Mouse (Mus musculus): ENCODE measurements at regions not wholly inside any gene's neighbourhood (a gene's known extent, or its start where the extent isn't known, plus 50 kb on each side); places are given as distances from the start of the nearest gene placed in this dataset.
A peak's percentile ranks its signal among the peaks of the same experiment; 100 is the strongest.

- no peak for DNase-seq
These were observed 135.7 kb upstream of the Arhgap5 start for GRCm38 (mm10) chr12:52368034-52368433.

- no peak for DNase-seq
These were observed 135.3 kb upstream of the Arhgap5 start for GRCm38 (mm10) chr12:52368466-52368865.

- no peak for DNase-seq
These were observed 133.5 kb upstream of the Arhgap5 start for GRCm38 (mm10) chr12:52370153-52370710.

- no peak for DNase-seq
These were observed 128.7 kb upstream of the Arhgap5 start for GRCm38 (mm10) chr12:52375116-52375515.

GRCm38 (mm10) chr12:52376692-52377462 is 126.9 kb upstream of the Arhgap5 start:
- DNase-seq = no peak

GRCm38 (mm10) chr12:52377463-52377848 is 126.3 kb upstream of the Arhgap5 start:
- no peak for DNase-seq

- DNase-seq = no peak
These were observed 124.5 kb upstream of the Arhgap5 start for GRCm38 (mm10) chr12:52379245-52379644.

DNA sequence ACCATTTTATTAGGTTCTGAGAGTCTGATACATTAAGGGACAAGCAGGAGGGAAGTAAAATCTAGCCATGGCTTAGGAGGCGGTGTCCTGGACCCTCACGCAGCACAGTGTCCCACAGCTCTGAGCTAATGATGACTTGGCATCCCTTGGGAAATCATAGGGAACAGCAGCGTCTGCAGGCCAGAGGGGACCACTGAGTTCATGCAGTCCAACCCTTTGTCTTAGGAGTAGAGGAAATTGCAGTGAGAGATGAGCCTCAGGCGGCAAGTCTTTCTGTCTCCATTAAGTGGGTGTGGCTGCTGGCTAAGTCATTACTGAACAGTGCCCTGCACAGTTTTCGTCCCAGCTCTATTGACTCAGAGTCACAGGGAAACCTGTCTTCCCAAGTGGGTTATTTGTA is 123.8 kb upstream of the Arhgap5 start:
- no peak for DNase-seq

GRCm38 (mm10) chr12:52381161-52381967 is 122.4 kb upstream of the Arhgap5 start:
- no peak for DNase-seq

DNA sequence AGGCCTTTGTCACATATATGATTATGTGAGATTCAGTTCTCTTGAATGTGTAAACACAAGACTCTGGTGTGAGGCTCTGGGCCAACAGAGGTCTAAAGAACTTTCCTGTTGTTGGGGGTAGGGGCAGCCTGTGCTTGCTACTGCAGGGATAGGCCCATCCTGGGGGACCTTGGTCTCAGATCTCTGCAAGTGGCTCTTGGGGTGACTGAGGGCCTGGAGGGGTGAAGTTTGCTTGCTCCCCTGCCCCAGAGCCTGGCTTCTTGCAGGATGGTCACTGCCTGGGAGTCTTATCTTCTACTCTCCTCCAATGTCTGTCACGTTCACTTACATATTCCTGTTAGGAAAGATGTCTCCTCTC is 121.8 kb upstream of the Arhgap5 start:
- DNase-seq = no peak

GRCm38 (mm10) chr12:52382832-52383580 is 120.8 kb upstream of the Arhgap5 start:
- DNase-seq = no peak

DNA sequence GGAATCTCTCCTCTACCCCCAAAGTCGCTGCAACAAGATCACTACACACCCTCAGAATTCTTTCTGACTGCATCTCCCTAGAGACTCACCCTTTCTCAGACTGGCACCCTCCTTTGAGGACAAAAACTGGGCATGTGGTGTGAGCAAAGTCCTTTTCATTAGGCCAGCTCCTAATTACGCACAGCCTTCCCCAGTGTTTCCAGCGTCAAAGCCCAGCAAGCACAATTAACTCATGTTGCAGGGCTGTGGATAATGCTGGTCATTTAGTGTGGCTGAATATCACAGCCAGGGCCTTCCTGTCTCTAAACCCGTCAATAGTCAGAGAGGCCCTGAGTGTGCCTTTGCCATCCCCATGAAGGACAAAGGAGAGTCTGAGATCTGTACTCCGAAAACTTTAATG is 114.2 kb upstream of the Arhgap5 start:
- DNase-seq = no peak

DNA sequence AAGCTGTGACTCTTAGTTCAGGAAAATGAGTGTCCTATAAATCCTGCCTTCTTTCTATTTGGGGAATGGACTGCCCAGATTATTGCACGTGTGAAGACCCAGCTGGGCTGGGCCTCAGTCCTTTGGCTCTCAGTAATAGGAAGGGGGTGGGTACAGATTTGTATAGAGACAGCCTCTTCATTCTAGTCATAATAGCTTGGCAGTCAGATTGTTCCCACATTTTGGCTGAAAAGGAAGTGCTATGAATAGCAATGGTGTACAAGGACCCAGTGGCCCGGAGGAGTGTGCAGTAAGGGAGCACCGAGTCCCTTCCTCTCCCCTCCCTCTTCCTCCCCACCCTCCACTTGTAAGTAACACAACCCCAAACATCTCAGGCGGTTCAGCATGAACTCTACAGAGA is 113.5 kb upstream of the Arhgap5 start:
- DNase-seq = peak; percentile 37

- no peak for DNase-seq
These were observed 111.1 kb upstream of the Arhgap5 start for GRCm38 (mm10) chr12:52392636-52393035.

DNA sequence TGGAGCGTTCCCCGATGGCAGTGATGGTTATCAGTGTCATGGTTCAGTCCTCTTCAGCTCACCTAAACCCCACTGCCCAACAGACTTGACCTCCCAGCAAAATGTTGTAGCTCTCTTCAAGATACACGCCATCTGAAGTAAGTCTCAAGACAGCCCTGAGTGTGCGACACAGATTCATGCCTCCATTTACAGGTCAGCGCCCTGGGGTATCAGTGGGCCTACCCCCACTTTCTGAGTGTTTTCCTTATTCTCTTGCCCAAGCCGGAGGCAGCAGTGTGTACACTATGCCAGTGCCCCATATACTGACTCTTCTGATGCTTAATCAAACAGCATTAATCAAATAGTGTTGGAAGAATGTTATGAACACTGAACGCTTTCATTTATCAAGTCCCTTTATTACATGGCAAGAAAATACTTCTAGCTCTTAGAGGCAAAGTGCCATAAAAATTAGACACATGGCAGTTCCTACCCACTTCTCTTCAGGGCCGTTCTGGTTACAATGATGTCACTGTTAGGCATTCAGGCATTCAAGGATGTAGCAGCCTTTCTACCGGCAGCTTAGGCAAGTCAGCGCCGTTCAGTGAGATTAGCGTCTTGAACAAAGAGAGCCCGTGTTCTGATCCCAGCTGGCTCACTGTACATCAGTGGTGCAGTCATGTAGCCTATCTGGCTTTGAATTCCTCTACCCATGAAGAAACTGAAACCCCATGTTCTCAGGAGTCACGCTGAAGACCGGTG is 109.6 kb upstream of the Arhgap5 start:
- DNase-seq = no peak

DNA sequence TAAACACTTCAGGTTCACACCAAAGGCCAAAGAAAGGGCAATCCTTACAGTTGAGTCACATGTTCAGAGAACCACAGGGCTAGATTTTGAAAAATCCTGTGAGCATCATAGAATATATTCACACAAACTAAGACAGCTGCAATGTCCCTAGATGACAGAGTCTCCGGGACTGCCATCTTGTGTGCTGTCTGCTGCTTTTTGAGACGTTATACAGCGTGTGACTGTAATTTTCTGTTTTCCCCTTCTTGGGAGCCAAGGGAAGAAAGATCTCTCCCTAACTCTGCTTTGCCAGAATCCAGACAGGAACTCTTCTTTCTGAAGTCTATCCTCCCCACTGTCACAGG is 109.1 kb upstream of the Arhgap5 start:
- DNase-seq = no peak

- no peak for DNase-seq
These were observed 108.7 kb upstream of the Arhgap5 start for GRCm38 (mm10) chr12:52395111-52395510.

DNA sequence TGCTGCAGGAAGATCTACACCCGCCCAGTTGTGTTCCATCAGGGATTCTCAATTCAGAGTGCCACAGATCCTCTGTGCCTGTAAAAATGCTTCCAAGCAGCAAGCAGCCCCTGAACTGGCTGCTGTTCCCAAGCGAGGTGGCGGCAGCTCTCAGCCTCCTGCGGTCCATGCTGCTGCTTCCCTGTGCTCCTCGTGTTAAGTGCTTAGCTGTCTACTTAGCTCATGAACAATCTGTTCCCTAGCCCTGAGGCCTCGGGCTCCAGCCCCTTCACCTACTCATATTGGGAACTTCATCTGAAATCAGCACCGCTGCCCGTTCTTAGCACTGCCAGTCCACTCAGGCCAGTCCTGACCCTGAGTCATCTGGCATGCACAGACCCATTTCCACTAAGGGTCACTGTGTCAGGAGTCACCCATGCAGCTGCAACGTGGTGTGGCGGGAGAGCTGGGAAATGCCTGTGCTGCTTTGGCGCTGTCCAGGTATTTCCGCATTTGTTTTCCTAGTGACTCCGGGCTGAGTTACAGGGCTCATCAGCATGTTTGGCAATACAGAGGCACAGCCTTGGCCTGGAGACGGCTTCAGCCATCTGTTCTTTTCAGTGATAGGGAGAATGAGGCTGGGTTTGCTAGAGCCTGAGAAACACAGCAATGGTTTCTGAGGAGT is 107.5 kb upstream of the Arhgap5 start:
- DNase-seq = no peak

GRCm38 (mm10) chr12:52397718-52398510 is 105.9 kb upstream of the Arhgap5 start:
- no peak for DNase-seq

DNA sequence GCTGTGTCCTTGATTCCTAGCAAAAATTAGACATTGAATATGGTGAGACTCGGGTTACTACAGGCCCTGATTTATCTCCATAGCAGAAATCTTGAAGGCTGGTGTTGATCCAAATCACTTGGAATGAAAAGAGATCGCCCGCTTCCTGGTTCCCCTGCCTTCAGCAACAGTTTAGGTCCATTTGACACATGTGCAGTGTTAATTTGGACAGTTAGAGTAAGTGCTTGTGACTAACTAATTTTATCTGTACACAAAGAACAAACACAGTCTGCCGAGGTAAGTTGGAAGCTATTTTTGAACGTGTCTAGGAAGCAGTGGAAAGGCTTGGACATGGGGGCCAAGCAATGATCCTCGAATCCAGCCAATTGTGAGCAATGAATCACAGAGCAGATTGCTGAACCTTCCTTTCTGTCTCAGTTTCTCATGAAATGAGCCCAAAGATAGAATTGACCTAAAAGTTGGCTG is 105.2 kb upstream of the Arhgap5 start:
- DNase-seq = no peak

DNA sequence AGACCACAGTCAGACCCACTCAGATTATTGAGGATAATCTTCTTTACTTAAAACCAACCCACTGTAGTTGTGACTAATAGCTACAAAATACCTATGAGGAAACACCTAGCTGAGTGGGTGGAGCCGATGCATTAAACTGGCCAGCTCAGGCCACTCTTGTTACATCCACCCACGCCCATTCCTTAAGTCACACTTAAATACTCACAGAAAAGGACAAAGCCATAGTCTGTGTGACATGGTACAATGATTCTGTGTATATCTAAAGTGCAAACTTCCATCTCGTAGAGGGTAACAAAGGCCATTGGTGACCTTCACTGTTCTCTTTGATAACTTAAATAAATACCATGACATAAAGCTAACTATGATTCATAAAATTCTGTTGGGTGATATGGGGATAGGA is 103.7 kb upstream of the Arhgap5 start:
- no peak for DNase-seq
